Mouse (Mus musculus): ENCODE measurements around the gene Rfx2. TPM values are rescaled to one million over a fixed set of nuclear protein-coding genes. Genes with fewer than 3 reads are reported as not detected.
A peak's percentile ranks its signal among the peaks of the same experiment; 100 is the strongest.

Rfx2 gene
- polyA plus RNA-seq, 1 experiment from 2014 or later, result 5.9 TPM

GRCm38 (mm10) chr17:56842173-56842572 is 11.4 kb upstream of the Rfx2 start:
- no peak overlapping the region for H3K27ac ChIP-seq (ENCODE audit: low read length)
- H3K27me3 ChIP-seq (replicated peaks; ENCODE audit: insufficient read depth, low read length), result no peaks in the 10 kb centered on the region
- ATAC-seq, result peak; percentile 26; the same call in 1 of the 2 replicates
- peak; percentile 27 for DNase-seq (ENCODE audit: low spot score)
- no peak overlapping the region for H3K9ac ChIP-seq (replicated peaks; ENCODE audit: low read depth)
- H3K9me3 ChIP-seq (ENCODE audit: low read length), result no peaks in the 10 kb centered on the region
- WGBS, result 54% methylated on average over 5 of the region's 5 CpGs
- TF ChIP-seq EP300 (IDR thresholded peaks at IDR 0.05) (no peak), CTCF (IDR thresholded peaks at IDR 0.05) (no peak)
- H3K4me3 ChIP-seq (ENCODE audit: low read depth, low read length), result no peak overlapping the region
- no peaks in the 10 kb centered on the region for H3K36me3 ChIP-seq (ENCODE audit: insufficient read depth, low read length)
- H3K4me1 ChIP-seq (ENCODE audit: insufficient read depth, low read depth, low read length), result no peaks in the 10 kb centered on the region
- no peak overlapping the region for H3K4me2 ChIP-seq (replicated peaks; ENCODE audit: low read depth, low read length)

GRCm38 (mm10) chr17:56840524-56840923 is 9.7 kb upstream of the Rfx2 start:
- DNase-seq (ENCODE audit: low spot score) (no peak), ATAC-seq (no peak)
- no peak overlapping the region for H3K4me2 ChIP-seq (replicated peaks; ENCODE audit: low read depth, low read length)
- TF ChIP-seq EP300 (IDR thresholded peaks at IDR 0.05) (no peak), CTCF (IDR thresholded peaks at IDR 0.05) (no peak)
- H3K36me3 ChIP-seq (ENCODE audit: insufficient read depth, low read length), result no peaks in the 10 kb centered on the region
- H3K27ac ChIP-seq (ENCODE audit: low read length), result no peak overlapping the region
- H3K27me3 ChIP-seq (replicated peaks; ENCODE audit: insufficient read depth, low read length), result no peaks in the 10 kb centered on the region
- H3K4me3 ChIP-seq (ENCODE audit: low read depth, low read length), result no peak overlapping the region
- WGBS, result 77% methylated on average over 7 of the region's 7 CpGs
- no peaks in the 10 kb centered on the region for H3K4me1 ChIP-seq (ENCODE audit: insufficient read depth, low read depth, low read length)
- H3K9ac ChIP-seq (replicated peaks; ENCODE audit: low read depth), result no peak overlapping the region
- H3K9me3 ChIP-seq (ENCODE audit: low read length), result no peaks in the 10 kb centered on the region

GRCm38 (mm10) chr17:56836336-56836735 is 5.5 kb upstream of the Rfx2 start:
- Histone ChIP-seq H3K36me3 (ENCODE audit: insufficient read depth, low read length) (no peaks in the 10 kb centered on the region), H3K4me2 (replicated peaks; ENCODE audit: low read depth, low read length) (no peak overlapping the region), H3K9me3 (ENCODE audit: low read length) (no peaks in the 10 kb centered on the region), H3K27ac (ENCODE audit: low read length) (no peak overlapping the region), H3K27me3 (replicated peaks; ENCODE audit: insufficient read depth, low read length) (no peaks in the 10 kb centered on the region), H3K4me3 (ENCODE audit: low read depth, low read length) (no peak overlapping the region), H3K9ac (replicated peaks; ENCODE audit: low read depth) (no peak overlapping the region), H3K4me1 (ENCODE audit: insufficient read depth, low read depth, low read length) (no peaks in the 10 kb centered on the region)
- no peak for DNase-seq (ENCODE audit: low spot score)
- no peak for ATAC-seq
- WGBS, result 90% methylated on average over 8 of the region's 8 CpGs
- no peak for TF ChIP-seq EP300 (IDR thresholded peaks at IDR 0.05)
- TF ChIP-seq CTCF (IDR thresholded peaks at IDR 0.05), result no peak

GRCm38 (mm10) chr17:56833381-56833780 is 2.6 kb upstream of the Rfx2 start:
- H3K4me2 ChIP-seq (replicated peaks; ENCODE audit: low read depth, low read length), result no peak overlapping the region
- no peaks in the 10 kb centered on the region for H3K9me3 ChIP-seq (ENCODE audit: low read length)
- H3K27ac ChIP-seq (ENCODE audit: low read length), result no peak overlapping the region
- ATAC-seq (no peak), DNase-seq (ENCODE audit: low spot score) (no peak)
- no peak overlapping the region for H3K9ac ChIP-seq (replicated peaks; ENCODE audit: low read depth)
- H3K4me1 ChIP-seq (ENCODE audit: insufficient read depth, low read depth, low read length), result peaks cover 5% of the 10 kb centered on the region; the same call in 1 of the 2 replicates
- TF ChIP-seq EP300 (IDR thresholded peaks at IDR 0.05), result no peak
- no peak for TF ChIP-seq CTCF (IDR thresholded peaks at IDR 0.05)
- 97% methylated on average over 1 of the region's 1 CpGs for WGBS
- H3K27me3 ChIP-seq (replicated peaks; ENCODE audit: insufficient read depth, low read length), result no peaks in the 10 kb centered on the region
- H3K36me3 ChIP-seq (ENCODE audit: insufficient read depth, low read length), result no peaks in the 10 kb centered on the region
- no peak overlapping the region for H3K4me3 ChIP-seq (ENCODE audit: low read depth, low read length)

- TF ChIP-seq EP300 (IDR thresholded peaks at IDR 0.05) (no peak), CTCF (IDR thresholded peaks at IDR 0.05) (no peak)
- ATAC-seq, result no peak
- H3K9me3 ChIP-seq (ENCODE audit: low read length), result no peaks in the 10 kb centered on the region
- H3K4me3 ChIP-seq (ENCODE audit: low read depth, low read length), result no peak overlapping the region
- no peak overlapping the region for H3K9ac ChIP-seq (replicated peaks; ENCODE audit: low read depth)
- no peak overlapping the region for H3K27ac ChIP-seq (ENCODE audit: low read length)
- H3K27me3 ChIP-seq (replicated peaks; ENCODE audit: insufficient read depth, low read length), result no peaks in the 10 kb centered on the region
- no peak for DNase-seq (ENCODE audit: low spot score)
- no peaks in the 10 kb centered on the region for H3K36me3 ChIP-seq (ENCODE audit: insufficient read depth, low read length)
- no peak overlapping the region for H3K4me2 ChIP-seq (replicated peaks; ENCODE audit: low read depth, low read length)
- WGBS, result 68% methylated on average over 1 of the region's 1 CpGs
- H3K4me1 ChIP-seq (ENCODE audit: insufficient read depth, low read depth, low read length), result peaks cover 5% of the 10 kb centered on the region; the same call in 1 of the 2 replicates
Measured at GRCm38 (mm10) chr17:56832918-56833317, 2.1 kb upstream of the Rfx2 start.

GRCm38 (mm10) chr17:56831111-56831816 is 451 bp upstream of the Rfx2 start:
- DNase-seq (ENCODE audit: low spot score) (peak; percentile 99), ATAC-seq (peak; percentile 97)
- Histone ChIP-seq H3K9ac (replicated peaks; ENCODE audit: low read depth) (no peak overlapping the region), H3K9me3 (ENCODE audit: low read length) (no peaks in the 10 kb centered on the region), H3K27ac (ENCODE audit: low read length) (0 out of 2 replicates have a peak overlapping the region, but pooled peaks have one; percentile 14), H3K4me2 (replicated peaks; ENCODE audit: low read depth, low read length) (peak overlapping the region; percentile 88), H3K4me1 (ENCODE audit: insufficient read depth, low read depth, low read length) (peaks cover 5% of the 10 kb centered on the region; the same call in 1 of the 2 replicates), H3K27me3 (replicated peaks; ENCODE audit: insufficient read depth, low read length) (no peaks in the 10 kb centered on the region), H3K4me3 (ENCODE audit: low read depth, low read length) (peak overlapping the region; percentile 69), H3K36me3 (ENCODE audit: insufficient read depth, low read length) (no peaks in the 10 kb centered on the region)
- TF ChIP-seq EP300 (IDR thresholded peaks at IDR 0.05) (no peak), CTCF (IDR thresholded peaks at IDR 0.05) (peak; percentile 79)
- WGBS, result under 1% methylated on average over 41 of the region's 42 CpGs
